Mouse (Mus musculus): Measurements from ENCODE around the gene Lrrtm1. TPM values are rescaled to one million over a fixed set of nuclear protein-coding genes. Genes with fewer than 3 reads are reported as not detected.

Lrrtm1 gene
- total RNA-seq, 2 experiments from 2014 or later, result 90.0 to 91.8 TPM

DNA sequence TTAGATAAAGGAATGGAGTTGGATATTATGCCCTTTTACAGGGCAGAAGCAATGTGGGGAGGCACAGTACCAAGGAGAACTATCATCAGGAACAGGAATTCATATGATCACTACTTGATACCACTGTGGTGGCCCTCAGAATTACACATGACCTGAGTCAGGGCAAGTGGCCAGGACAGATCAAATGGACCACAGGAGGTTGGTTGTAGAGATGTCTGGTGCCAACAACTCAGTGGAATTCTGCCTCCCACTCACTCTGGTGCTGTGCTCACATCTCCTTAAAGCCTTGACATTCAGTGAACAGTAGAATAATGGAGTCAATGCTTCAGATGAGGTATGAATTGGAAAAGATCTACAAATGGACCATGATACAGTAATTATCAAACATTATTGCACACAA is 45.9 kb downstream of the Lrrtm1 start:
- DNase-seq (ENCODE audit: low spot score in 2 of 2), result no peak
- intact Hi-C loops (cut with DNase I), result no loop called here

DNA sequence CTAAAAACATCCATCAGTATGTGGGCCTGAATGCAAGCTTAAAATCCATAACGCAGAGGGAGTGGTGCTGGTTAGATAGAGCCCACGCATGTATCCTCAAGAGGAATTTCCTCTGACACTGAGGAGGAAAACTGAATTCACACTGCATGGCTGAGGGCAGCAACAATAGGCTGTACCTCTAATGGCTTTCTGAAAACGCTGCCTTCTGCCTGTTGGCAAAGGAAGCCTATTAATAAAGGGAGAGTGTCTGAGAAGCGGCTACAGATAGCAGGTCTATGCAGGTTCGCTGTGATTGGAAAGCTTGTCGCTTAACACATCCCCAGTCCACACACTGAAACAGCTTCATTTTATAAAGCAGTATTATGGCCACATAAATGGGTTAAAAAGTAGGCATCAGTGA is 48.9 kb downstream of the Lrrtm1 start:
- intact Hi-C loops (cut with DNase I), result no loop called here
- DNase-seq (ENCODE audit: low spot score in 2 of 2), result no peak

DNA sequence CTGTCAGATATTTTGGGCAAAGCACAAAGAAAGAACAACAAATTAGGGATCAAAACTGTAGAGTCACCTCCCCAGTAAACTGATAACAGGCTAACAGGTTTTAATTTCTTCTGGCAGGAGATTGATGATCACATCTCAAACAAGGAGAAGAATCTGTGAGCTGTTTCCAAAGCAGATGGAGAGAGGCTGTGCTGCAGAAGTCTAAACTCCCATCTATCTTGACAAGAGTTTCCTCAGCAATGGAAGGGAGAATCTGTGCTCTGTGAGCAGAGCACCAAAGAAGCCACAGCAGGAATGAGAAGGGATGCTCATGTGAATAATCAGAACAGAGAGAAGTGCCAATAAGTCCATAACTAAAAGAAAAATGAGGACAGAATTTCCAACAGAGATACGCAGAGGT is 58.8 kb downstream of the Lrrtm1 start:
- no peak for DNase-seq (ENCODE audit: low spot score in 2 of 2)
- intact Hi-C loops (cut with DNase I), result no loop called here

DNA sequence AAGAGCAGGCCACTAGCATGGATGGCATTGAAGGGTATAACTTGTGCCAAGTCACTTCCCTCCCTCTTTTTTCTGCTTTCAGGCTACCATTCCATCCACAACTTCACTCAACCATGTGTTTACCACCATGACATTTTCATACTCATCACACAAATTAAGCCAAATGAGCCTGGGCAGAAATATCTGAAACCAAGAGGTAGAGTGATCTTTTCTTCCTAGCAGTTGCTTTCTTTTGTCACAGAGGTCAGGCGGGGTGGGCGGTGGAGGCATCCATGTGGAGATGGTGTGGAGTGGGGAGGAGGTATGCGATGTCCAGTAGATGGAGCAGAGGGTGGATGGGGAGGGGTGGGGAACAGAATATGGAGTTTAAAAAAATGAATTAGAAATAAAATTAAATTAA is 64.3 kb downstream of the Lrrtm1 start:
- intact Hi-C loops (cut with DNase I), result no loop called here
- DNase-seq (ENCODE audit: low spot score in 2 of 2), result no peak

Measured in left cerebral cortex, postnatal 14 days (tissue).